Mouse (Mus musculus) brain, embryonic 14.5 days (tissue): Measurements from ENCODE around the gene Cdc42ep2.
A peak's percentile ranks its signal among the peaks of the same experiment; 100 is the strongest.

ENCODE experiments used
- CTCF ChIP-seq: fragments of 200-500 bp; IDR thresholded peaks from 2 replicates; pipeline ENCODE4 v1.5.1; 2012; ENCODE audit warnings: inconsistent platforms, mild to moderate bottlenecking, moderate library complexity, borderline replicate concordance; ENCODE audit not compliant: insufficient read depth, insufficient read length; ENCODE audit errors: extremely low read depth
- POLR2A ChIP-seq: fragments of 200-500 bp; IDR thresholded peaks from 2 replicates; pipeline ENCODE4 v1.6.1; 2012; ENCODE audit warnings: mild to moderate bottlenecking, inconsistent platforms, borderline replicate concordance; ENCODE audit not compliant: poor library complexity, insufficient read depth, insufficient read length, severe bottlenecking; ENCODE audit errors: extremely low read depth

DNA sequence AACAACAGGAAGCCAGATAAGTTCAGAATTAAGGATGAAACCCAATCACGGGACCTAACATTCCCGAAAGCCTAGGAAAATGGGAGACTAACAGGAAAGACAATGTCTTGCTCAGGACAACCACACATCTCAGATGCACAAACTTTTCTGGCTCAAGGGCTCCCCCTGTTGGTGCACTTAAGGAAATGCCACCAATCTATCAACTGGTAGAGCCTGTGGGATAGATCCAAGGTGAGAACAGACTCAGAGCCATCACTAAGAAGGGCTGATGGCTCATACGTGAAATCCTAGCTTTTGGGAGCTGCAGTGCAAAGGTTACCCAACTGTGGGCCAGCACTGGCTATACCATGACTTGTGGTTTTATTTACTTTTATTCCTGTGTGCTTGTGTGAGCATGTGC is 32.1 kb upstream of the Cdc42ep2 start:
- TF ChIP-seq POLR2A (no peak), CTCF (peak; percentile 79; the same call in 1 of the 2 replicates)
